Mouse (Mus musculus): Measurements from ENCODE around the gene Necab3. TPM values are rescaled to one million over a fixed set of nuclear protein-coding genes. Genes with fewer than 3 reads are reported as not detected.

Gene Necab3
- polyA plus RNA-seq, 1 experiment from 2014 or later, result 14.5 TPM

- 99% methylated on average over 2 of the region's 2 CpGs for WGBS
- no peak overlapping the region for H3K4me3 ChIP-seq (replicated peaks)
- no peaks in the 10 kb centered on the region for H3K27me3 ChIP-seq
- no peak for ATAC-seq
- H3K36me3 ChIP-seq, result peaks cover 29% of the 10 kb centered on the region
- no peak overlapping the region for H3K27ac ChIP-seq
- H3K4me2 ChIP-seq (replicated peaks), result no peak overlapping the region
- no peaks in the 10 kb centered on the region for H3K9me3 ChIP-seq
- H3K9ac ChIP-seq (replicated peaks), result no peak overlapping the region
- H3K4me1 ChIP-seq (replicated peaks), result no peaks in the 10 kb centered on the region
Observed at GRCm38 (mm10) chr2:154499717-154500247, 58.9 kb downstream of the Necab3 start.

GRCm38 (mm10) chr2:154498571-154498970 lies 60.1 kb downstream of the Necab3 start:
- H3K27me3 ChIP-seq, result no peaks in the 10 kb centered on the region
- no peaks in the 10 kb centered on the region for H3K4me1 ChIP-seq (replicated peaks)
- H3K9me3 ChIP-seq, result no peaks in the 10 kb centered on the region
- 74% methylated on average over 5 of the region's 5 CpGs for WGBS
- no peak overlapping the region for H3K4me3 ChIP-seq (replicated peaks)
- peaks cover 21% of the 10 kb centered on the region for H3K36me3 ChIP-seq
- no peak overlapping the region for H3K4me2 ChIP-seq (replicated peaks)
- no peak overlapping the region for H3K9ac ChIP-seq (replicated peaks)
- H3K27ac ChIP-seq, result no peak overlapping the region
- no peak for ATAC-seq

GRCm38 (mm10) chr2:154495021-154495420 lies 63.7 kb downstream of the Necab3 start:
- Histone ChIP-seq H3K9ac (replicated peaks) (no peak overlapping the region), H3K27ac (no peak overlapping the region), H3K4me2 (replicated peaks) (no peak overlapping the region), H3K4me3 (replicated peaks) (no peak overlapping the region), H3K9me3 (no peaks in the 10 kb centered on the region), H3K36me3 (no peaks in the 10 kb centered on the region), H3K27me3 (no peaks in the 10 kb centered on the region), H3K4me1 (replicated peaks) (no peaks in the 10 kb centered on the region)
- 94% methylated on average over 4 of the region's 4 CpGs for WGBS
- ATAC-seq, result no peak

Other genes starting within 250 kb of the Necab3 start
- gene Cdk5rap1, start 185.9 kb downstream of the Necab3 start, polyA plus RNA-seq (2015; fragmentation: Nextera tagmentation; extraction: Ambion mirVana), result 15.2 and 15.4 TPM in 2 replicates
- gene Snta1, start 150.8 kb downstream of the Necab3 start, polyA plus RNA-seq (2015; fragmentation: Nextera tagmentation; extraction: Ambion mirVana), result 4.8 and 5.9 TPM in 2 replicates
- gene Cbfa2t2, start 122.4 kb downstream of the Necab3 start, polyA plus RNA-seq (2015; fragmentation: Nextera tagmentation; extraction: Ambion mirVana), result 71.6 and 83.1 TPM in 2 replicates
- 1.8 and 2.0 TPM in 2 replicates for gene 1700003F12Rik, start 11.8 kb downstream of the Necab3 start, polyA plus RNA-seq (2015; fragmentation: Nextera tagmentation; extraction: Ambion mirVana)
- gene Actl10, start 7.1 kb downstream of the Necab3 start, polyA plus RNA-seq (2015; fragmentation: Nextera tagmentation; extraction: Ambion mirVana), result 0.26 and 0.55 TPM in 2 replicates
- 13.6 and 15.2 TPM in 2 replicates for gene E2f1, start 11.0 kb upstream of the Necab3 start, polyA plus RNA-seq (2015; fragmentation: Nextera tagmentation; extraction: Ambion mirVana)
- gene Pxmp4, start 44.8 kb upstream of the Necab3 start, polyA plus RNA-seq (2015; fragmentation: Nextera tagmentation; extraction: Ambion mirVana), result 12.3 and 13.4 TPM in 2 replicates
- 2.0 and 2.1 TPM in 2 replicates for gene Zfp341, start 54.4 kb upstream of the Necab3 start, polyA plus RNA-seq (2015; fragmentation: Nextera tagmentation; extraction: Ambion mirVana)
- 0.61 and 0.96 TPM in 2 replicates for gene 4930519P11Rik, start 54.5 kb upstream of the Necab3 start, polyA plus RNA-seq (2015; fragmentation: Nextera tagmentation; extraction: Ambion mirVana)
- gene Chmp4b, start 92.8 kb upstream of the Necab3 start, polyA plus RNA-seq (2015; fragmentation: Nextera tagmentation; extraction: Ambion mirVana), result 22.2 and 27.2 TPM in 2 replicates
- gene Gm14214, start 211.1 kb upstream of the Necab3 start, polyA plus RNA-seq (2015; fragmentation: Nextera tagmentation; extraction: Ambion mirVana), result not detected in 2 replicates
- gene Raly, start 232.2 kb upstream of the Necab3 start, polyA plus RNA-seq (2015; fragmentation: Nextera tagmentation; extraction: Ambion mirVana), result 28.1 and 39.1 TPM in 2 replicates
- gene a, start 232.5 kb upstream of the Necab3 start, polyA plus RNA-seq (2015; fragmentation: Nextera tagmentation; extraction: Ambion mirVana), result 1.2 and 1.5 TPM in 2 replicates